Mouse (Mus musculus) kidney, embryonic 16.5 days (tissue): ENCODE measurements around the gene Mrpl54. TPM values are rescaled to one million over a fixed set of nuclear protein-coding genes. Genes with fewer than 3 reads are reported as not detected.

ENCODE experiments used
- ATAC-seq: fragments of 200-750 bp; cut with Nextera tagmentation; 2 replicates; pipeline ENCODE4 v1.8.0; 2017; ENCODE audit warnings: moderate TSS enrichment; ENCODE audit not compliant: low FRiP score, low TSS enrichment
- H3K27ac ChIP-seq: fragments of 300-500 bp; sonication (generic); 2 replicates; pipeline ENCODE4 v1.5.1; 2014; ENCODE audit warnings: low read length
- H3K27me3 ChIP-seq: fragments of 300-500 bp; sonication (generic); 2 replicates; pipeline ENCODE4 v1.6.1; 2014; ENCODE audit warnings: low read length, control low read depth, mixed read lengths; ENCODE audit not compliant: insufficient read depth
- H3K36me3 ChIP-seq: fragments of 300-500 bp; sonication (generic); 2 replicates; pipeline ENCODE4 v1.6.1; 2014; ENCODE audit warnings: low read length, control low read depth, mixed read lengths; ENCODE audit not compliant: insufficient read depth
- H3K4me1 ChIP-seq: fragments of 300-500 bp; sonication (generic); 2 replicates; pipeline ENCODE4 v1.6.1; 2014; ENCODE audit warnings: low read length, control low read depth, mixed read lengths; ENCODE audit not compliant: insufficient read depth
- H3K4me2 ChIP-seq: fragments of 300-500 bp; sonication (generic); replicated peaks from 2 replicates; pipeline ENCODE4 v1.6.1; 2014; ENCODE audit warnings: low read depth, low read length
- H3K4me3 ChIP-seq: fragments of 300-500 bp; sonication (generic); 2 replicates; pipeline ENCODE4 v1.5.1; 2014; ENCODE audit warnings: mild to moderate bottlenecking, low read length
- H3K9ac ChIP-seq: fragments of 300-500 bp; sonication (generic); replicated peaks from 2 replicates; pipeline ENCODE4 v1.6.1; 2014; ENCODE audit warnings: low read length
- H3K9me3 ChIP-seq: fragments of 300-500 bp; sonication (generic); 2 replicates; pipeline ENCODE4 v1.6.1; 2016; ENCODE audit warnings: low read length, control low read depth
- WGBS: fragments of 180-500 bp; shearing (Covaris S2); extraction: QIAGEN DNeasy Blood & Tissue Kit; methylation state at CpG from one replicate; pipeline ENCODE4 v1.1.7; 2014; 5-methylcytosine and 5-hydroxymethylcytosine counted together
- polyA plus RNA-seq: library from polyadenylated mRNA; unstranded; fragments of >200 nt; fragmentation: Nextera tagmentation; extraction: Ambion mirVana; gene quantifications from 2 replicates; pipeline ENCODE4 v1.2.1, GENCODE M21; 2015

Mrpl54 gene
- polyA plus RNA-seq, 1 experiment from 2014 or later: 238 TPM

- Histone ChIP-seq H3K27ac (no peak overlapping the region), H3K27me3 (peaks cover 37% of the 10 kb centered on the region), H3K4me3 (no peak overlapping the region), H3K4me2 (no peak overlapping the region; the same call in 1 of the 2 replicates), H3K9me3 (no peaks in the 10 kb centered on the region), H3K36me3 (no peaks in the 10 kb centered on the region), H3K9ac (no peak overlapping the region), H3K4me1 (peaks cover 37% of the 10 kb centered on the region)
- 31% methylated on average over 6 of the region's 6 CpGs for WGBS
- ATAC-seq: no peak
Measured at GRCm38 (mm10) chr10:81288601-81289000, 21.9 kb upstream of the Mrpl54 start.

DNA sequence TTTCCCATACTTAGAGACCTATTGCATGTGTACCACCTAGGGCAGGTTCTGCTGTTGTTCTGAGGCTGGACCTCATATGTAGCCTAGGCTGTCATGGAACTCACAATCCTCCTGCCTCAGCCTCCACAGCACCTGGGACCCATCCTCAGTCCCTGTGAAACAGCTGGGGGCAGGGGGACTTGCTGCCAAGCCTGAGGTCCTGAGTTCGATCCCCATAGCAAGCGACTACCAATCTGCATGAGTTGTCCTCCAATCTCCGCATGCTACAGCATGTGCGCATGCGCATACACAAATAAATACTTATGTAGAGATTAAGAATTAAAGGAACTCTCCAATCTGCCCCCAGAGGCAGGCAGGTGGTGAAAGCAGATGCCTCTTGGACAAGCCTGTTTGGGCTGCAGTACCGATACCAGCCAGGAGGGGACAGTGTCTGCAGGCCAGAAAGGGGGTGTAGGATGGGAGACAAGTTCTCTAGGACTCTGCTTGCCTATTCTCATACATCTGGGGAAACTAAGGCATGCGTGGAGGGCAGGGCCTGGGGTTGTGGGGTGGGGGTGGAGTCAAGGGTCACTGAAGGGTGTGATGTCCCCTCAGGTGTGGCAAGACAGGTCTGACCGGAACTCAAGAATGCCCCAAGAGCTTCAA, 20.9 kb upstream of the Mrpl54 start:
- Histone ChIP-seq H3K27me3 (peaks cover 45% of the 10 kb centered on the region), H3K36me3 (no peaks in the 10 kb centered on the region), H3K27ac (no peak overlapping the region), H3K9me3 (no peaks in the 10 kb centered on the region), H3K4me1 (peaks cover 37% of the 10 kb centered on the region), H3K4me3 (no peak overlapping the region), H3K9ac (no peak overlapping the region), H3K4me2 (no peak overlapping the region; the same call in 1 of the 2 replicates)
- WGBS: 56% methylated on average over 8 of the region's 8 CpGs
- no peak for ATAC-seq

DNA sequence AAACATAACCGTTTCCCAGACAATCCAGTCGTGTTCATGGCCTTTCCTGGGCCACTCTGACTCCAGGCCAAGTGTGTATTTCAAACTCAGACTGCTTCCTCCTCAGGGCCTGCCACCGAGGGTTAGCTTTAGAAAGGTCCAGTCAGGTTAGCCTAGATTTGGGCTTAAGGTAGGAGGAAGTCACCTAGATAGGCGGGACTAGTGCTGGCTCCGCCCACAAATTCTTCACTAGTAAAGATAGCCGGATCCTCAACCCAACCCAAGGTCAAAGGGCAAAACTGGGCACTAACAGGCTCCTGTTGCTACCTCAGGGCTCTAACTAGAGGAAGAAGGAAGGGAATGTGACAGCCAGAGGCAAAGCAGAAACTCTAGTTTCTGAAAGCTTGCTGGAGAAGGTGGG, 19.9 kb upstream of the Mrpl54 start:
- Histone ChIP-seq H3K9ac (no peak overlapping the region; the same call in 1 of the 2 replicates), H3K27me3 (peaks cover 44% of the 10 kb centered on the region), H3K36me3 (no peaks in the 10 kb centered on the region), H3K4me2 (peak overlapping the region; percentile 81), H3K9me3 (no peaks in the 10 kb centered on the region), H3K27ac (peak overlapping the region; percentile 8; the same call in 1 of the 2 replicates), H3K4me1 (peaks cover 34% of the 10 kb centered on the region), H3K4me3 (no peak overlapping the region)
- no peak for ATAC-seq
- 34% methylated on average over 6 of the region's 6 CpGs for WGBS

GRCm38 (mm10) chr10:81285694-81286450, 19.1 kb upstream of the Mrpl54 start:
- no peaks in the 10 kb centered on the region for H3K9me3 ChIP-seq
- WGBS: 3% methylated on average over 54 of the region's 54 CpGs
- ATAC-seq: peak; percentile 64
- H3K27ac ChIP-seq: peak overlapping the region; percentile 40; the same call in 1 of the 2 replicates
- peak overlapping the region; percentile 61 for H3K4me3 ChIP-seq
- H3K4me1 ChIP-seq: peaks cover 34% of the 10 kb centered on the region
- H3K27me3 ChIP-seq: peaks cover 37% of the 10 kb centered on the region
- peak overlapping the region; percentile 81 for H3K4me2 ChIP-seq
- peak overlapping the region; percentile 74 for H3K9ac ChIP-seq
- no peaks in the 10 kb centered on the region for H3K36me3 ChIP-seq

GRCm38 (mm10) chr10:81284719-81285118, 18.0 kb upstream of the Mrpl54 start:
- Histone ChIP-seq H3K27me3 (peaks cover 28% of the 10 kb centered on the region), H3K4me2 (peak overlapping the region; percentile 81), H3K9me3 (no peaks in the 10 kb centered on the region), H3K36me3 (no peaks in the 10 kb centered on the region), H3K4me3 (peak overlapping the region; percentile 61), H3K27ac (peak overlapping the region; percentile 71), H3K9ac (peak overlapping the region; percentile 74), H3K4me1 (peaks cover 32% of the 10 kb centered on the region)
- peak; percentile 33; the same call in 1 of the 2 replicates for ATAC-seq
- WGBS: 7% methylated on average over 17 of the region's 17 CpGs

- Histone ChIP-seq H3K4me2 (peak overlapping the region; percentile 81), H3K27ac (peak overlapping the region; percentile 71), H3K4me1 (peaks cover 37% of the 10 kb centered on the region), H3K9me3 (no peaks in the 10 kb centered on the region), H3K4me3 (peak overlapping the region; percentile 61), H3K9ac (no peak overlapping the region), H3K27me3 (peaks cover 27% of the 10 kb centered on the region), H3K36me3 (no peaks in the 10 kb centered on the region)
- no peak; the same call in 1 of the 2 replicates for ATAC-seq
- WGBS: 48% methylated on average over 6 of the region's 6 CpGs
Measured at GRCm38 (mm10) chr10:81284189-81284588, 17.5 kb upstream of the Mrpl54 start.

DNA sequence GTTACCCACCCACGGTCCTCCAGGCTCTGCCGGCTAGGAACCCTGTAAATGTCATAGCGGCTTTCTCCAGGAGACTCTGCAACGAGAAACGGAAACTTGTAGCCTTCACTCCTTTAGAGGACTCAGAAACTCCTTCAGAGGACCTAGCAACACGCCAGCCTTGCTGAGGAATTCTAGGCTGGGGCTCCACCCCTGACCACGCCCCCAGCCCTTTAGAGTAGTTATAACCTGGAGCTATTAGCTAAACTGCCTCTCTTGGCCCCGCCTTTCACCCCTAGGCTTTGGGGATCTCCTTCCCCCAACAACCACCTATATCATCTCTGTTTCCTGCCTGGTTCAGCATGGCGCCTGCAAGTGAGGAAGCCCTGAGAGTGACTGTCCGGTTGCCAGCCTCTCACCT, 12.8 kb upstream of the Mrpl54 start:
- peaks cover 18% of the 10 kb centered on the region for H3K27me3 ChIP-seq
- WGBS: 32% methylated on average over 10 of the region's 10 CpGs
- no peak overlapping the region for H3K27ac ChIP-seq
- H3K9ac ChIP-seq: no peak overlapping the region
- H3K9me3 ChIP-seq: no peaks in the 10 kb centered on the region
- no peak for ATAC-seq
- peaks cover 13% of the 10 kb centered on the region; the same call in 1 of the 2 replicates for H3K4me1 ChIP-seq
- H3K36me3 ChIP-seq: 0 out of 2 replicates have a peak, but pooled peaks cover 7% of the 10 kb centered on the region
- H3K4me2 ChIP-seq: 0 out of 2 replicates have a peak overlapping the region, but pooled peaks have one; percentile 5
- peak overlapping the region; percentile 6; the same call in 1 of the 2 replicates for H3K4me3 ChIP-seq

- Histone ChIP-seq H3K27ac (no peak overlapping the region), H3K4me3 (no peak overlapping the region), H3K9me3 (no peaks in the 10 kb centered on the region), H3K4me1 (peaks cover 6% of the 10 kb centered on the region; the same call in 1 of the 2 replicates), H3K36me3 (peaks cover 23% of the 10 kb centered on the region), H3K4me2 (no peak overlapping the region), H3K27me3 (peaks cover 2% of the 10 kb centered on the region; the same call in 1 of the 2 replicates), H3K9ac (no peak overlapping the region)
- no peak for ATAC-seq
- WGBS: 81% methylated on average over 22 of the region's 22 CpGs
Measured at GRCm38 (mm10) chr10:81277676-81278075, 10.9 kb upstream of the Mrpl54 start.

DNA sequence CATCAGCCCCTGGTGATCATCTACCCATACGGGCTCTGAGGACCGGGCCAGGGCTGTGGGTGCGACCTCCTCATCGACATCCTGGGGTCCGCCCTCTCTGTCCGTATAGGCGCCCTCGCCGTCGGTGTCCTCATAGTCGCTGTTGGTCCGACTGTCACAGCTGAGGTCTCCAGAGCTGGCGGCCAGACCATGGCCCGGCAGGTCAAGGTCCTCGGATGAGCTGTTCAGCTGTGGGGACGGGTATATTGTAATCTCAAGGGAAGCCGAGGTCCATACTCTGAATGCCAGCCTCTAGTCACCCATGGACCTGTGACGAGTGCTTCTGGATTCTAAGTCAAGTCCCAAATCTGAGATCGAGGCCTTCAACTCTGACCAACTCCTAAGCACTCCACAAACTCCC, 7.1 kb upstream of the Mrpl54 start:
- peaks cover 41% of the 10 kb centered on the region for H3K36me3 ChIP-seq

More for the DNA sequence above, 7.1 kb upstream of the Mrpl54 start:
- Histone ChIP-seq H3K9ac (no peak overlapping the region), H3K27ac (no peak overlapping the region), H3K9me3 (no peaks in the 10 kb centered on the region), H3K4me3 (no peak overlapping the region), H3K27me3 (no peaks in the 10 kb centered on the region), H3K4me2 (no peak overlapping the region), H3K4me1 (peaks cover 4% of the 10 kb centered on the region)
- 93% methylated on average over 19 of the region's 19 CpGs for WGBS
- no peak for ATAC-seq
